Mouse (Mus musculus): ENCODE data around the gene Pate2. TPM values are rescaled to one million over a fixed set of nuclear protein-coding genes. Genes with fewer than 3 reads are reported as not detected.

The Pate2 gene
- total and polyA plus RNA-seq, 2 experiments from 2014 or later = 0.30 TPM; not detected in 1

DNA sequence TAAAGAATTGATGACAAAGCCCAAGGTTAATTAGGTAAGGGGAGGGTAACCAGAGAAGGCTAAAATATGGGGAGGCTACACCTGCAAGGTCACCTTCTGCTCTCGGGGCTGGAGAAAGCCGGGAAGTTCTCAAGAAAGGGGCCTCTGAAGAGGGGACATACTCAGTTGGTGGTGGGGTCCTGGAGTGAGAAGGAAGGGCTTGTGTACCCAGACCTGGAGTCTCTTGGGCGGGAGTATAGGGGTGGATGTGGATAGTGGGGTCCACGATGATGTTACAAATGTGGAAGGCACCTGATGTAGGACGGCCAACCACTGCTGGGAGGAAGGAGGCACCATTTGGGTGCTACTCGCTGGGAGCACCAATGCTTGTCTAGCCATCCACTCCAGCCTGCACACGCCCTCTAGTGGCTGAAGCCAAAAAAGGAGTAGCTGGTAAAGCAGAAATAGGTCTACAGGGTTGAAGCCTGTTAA, 46.1 kb upstream of the Pate2 start:
- peak overlapping the region; percentile 30; the same call in 1 of the 2 replicates for H3K4me2 ChIP-seq (ENCODE audit: low read depth, low read length)
- 18% methylated on average over 7 of the region's 7 CpGs for WGBS
- no peak overlapping the region for H3K9ac ChIP-seq (replicated peaks; ENCODE audit: low read depth, low read length)
- TF ChIP-seq EP300 (IDR thresholded peaks at IDR 0.05; ENCODE audit: low read depth) = no peak
- peak; percentile 96 for TF ChIP-seq CTCF (IDR thresholded peaks at IDR 0.05; ENCODE audit: low read depth)
- DNase-seq (ENCODE audit: low spot score) (peak; percentile 76), ATAC-seq (ENCODE audit: insufficient read depth, low read depth) (peak; percentile 74)
- no peak overlapping the region for H3K4me3 ChIP-seq (ENCODE audit: low read depth, low read length)
- peaks cover 5% of the 10 kb centered on the region; the same call in 1 of the 2 replicates for H3K4me1 ChIP-seq (ENCODE audit: control insufficient read depth, insufficient read depth)
- no peaks in the 10 kb centered on the region for H3K27me3 ChIP-seq (ENCODE audit: control insufficient read depth, insufficient read depth, low read length)
- no peaks in the 10 kb centered on the region for H3K36me3 ChIP-seq (replicated peaks; ENCODE audit: control insufficient read depth, insufficient read depth, low read length)
- no peaks in the 10 kb centered on the region for H3K9me3 ChIP-seq (replicated peaks; ENCODE audit: control insufficient read depth, low read length)
- 0 out of 2 replicates have a peak overlapping the region, but pooled peaks have one; percentile 25 for H3K27ac ChIP-seq (ENCODE audit: low read depth)

DNA sequence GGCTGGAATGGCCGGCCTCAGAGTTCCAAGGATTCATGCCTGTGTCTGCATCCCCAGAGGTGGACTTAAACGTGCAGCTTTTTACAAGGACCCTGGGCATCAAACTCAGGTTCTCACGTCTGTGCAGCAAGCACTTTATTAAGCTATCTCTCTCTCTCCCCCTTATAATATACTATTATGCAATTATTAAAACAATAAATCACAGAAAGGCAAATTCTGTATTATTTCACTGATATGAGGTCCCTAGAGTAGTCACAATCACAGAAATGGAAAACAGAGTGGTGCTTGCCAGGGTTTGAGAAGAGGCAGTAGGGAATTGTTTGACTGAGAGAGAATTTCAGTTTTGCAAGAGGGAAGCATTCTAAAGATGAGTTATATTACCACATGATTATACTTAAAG, 40.9 kb upstream of the Pate2 start:
- no peak overlapping the region for H3K9ac ChIP-seq (replicated peaks; ENCODE audit: low read depth, low read length)
- no peak for ATAC-seq (ENCODE audit: insufficient read depth, low read depth)
- H3K4me1 ChIP-seq (ENCODE audit: control insufficient read depth, insufficient read depth) = no peaks in the 10 kb centered on the region
- H3K4me3 ChIP-seq (ENCODE audit: low read depth, low read length) = no peak overlapping the region
- DNase-seq (ENCODE audit: low spot score) = no peak
- 51% methylated on average over 3 of the region's 3 CpGs for WGBS
- no peaks in the 10 kb centered on the region for H3K36me3 ChIP-seq (replicated peaks; ENCODE audit: control insufficient read depth, insufficient read depth, low read length)
- H3K27ac ChIP-seq (ENCODE audit: low read depth) = no peak overlapping the region
- no peaks in the 10 kb centered on the region for H3K9me3 ChIP-seq (replicated peaks; ENCODE audit: control insufficient read depth, low read length)
- H3K4me2 ChIP-seq (ENCODE audit: low read depth, low read length) = no peak overlapping the region
- H3K27me3 ChIP-seq (ENCODE audit: control insufficient read depth, insufficient read depth, low read length) = no peaks in the 10 kb centered on the region
- no peak for TF ChIP-seq EP300 (IDR thresholded peaks at IDR 0.05; ENCODE audit: low read depth)
- no peak for TF ChIP-seq CTCF (IDR thresholded peaks at IDR 0.05; ENCODE audit: low read depth)

DNA sequence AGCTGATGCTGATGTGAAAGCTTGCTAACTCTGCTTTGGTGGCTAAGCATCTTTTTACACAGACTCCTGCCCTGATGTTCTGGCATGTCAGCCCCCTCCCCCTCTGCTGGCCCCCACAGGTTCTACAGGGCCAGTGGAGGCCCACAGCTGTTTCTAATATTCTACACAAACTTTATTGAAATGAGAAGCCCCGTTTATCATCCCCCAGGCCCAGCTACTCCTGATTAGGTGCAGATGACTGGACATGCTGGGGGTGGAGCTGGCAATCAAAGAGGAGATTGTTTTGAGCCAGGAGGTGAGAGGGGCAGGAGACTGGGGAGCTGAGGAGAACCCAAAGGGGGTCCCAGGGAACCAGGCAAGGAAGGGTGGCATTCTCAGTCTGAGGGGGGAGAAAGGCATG, 40.3 kb upstream of the Pate2 start:
- Histone ChIP-seq H3K4me3 (ENCODE audit: low read depth, low read length) (no peak overlapping the region), H3K27me3 (ENCODE audit: control insufficient read depth, insufficient read depth, low read length) (no peaks in the 10 kb centered on the region), H3K27ac (ENCODE audit: low read depth) (no peak overlapping the region), H3K4me2 (ENCODE audit: low read depth, low read length) (no peak overlapping the region), H3K9me3 (replicated peaks; ENCODE audit: control insufficient read depth, low read length) (no peaks in the 10 kb centered on the region), H3K36me3 (replicated peaks; ENCODE audit: control insufficient read depth, insufficient read depth, low read length) (no peaks in the 10 kb centered on the region), H3K9ac (replicated peaks; ENCODE audit: low read depth, low read length) (no peak overlapping the region), H3K4me1 (ENCODE audit: control insufficient read depth, insufficient read depth) (no peaks in the 10 kb centered on the region)
- no peak for TF ChIP-seq EP300 (IDR thresholded peaks at IDR 0.05; ENCODE audit: low read depth)
- no peak for TF ChIP-seq CTCF (IDR thresholded peaks at IDR 0.05; ENCODE audit: low read depth)
- ATAC-seq (ENCODE audit: insufficient read depth, low read depth) = no peak
- WGBS = 10% methylated on average over 1 of the region's 1 CpGs
- DNase-seq (ENCODE audit: low spot score) = no peak

DNA sequence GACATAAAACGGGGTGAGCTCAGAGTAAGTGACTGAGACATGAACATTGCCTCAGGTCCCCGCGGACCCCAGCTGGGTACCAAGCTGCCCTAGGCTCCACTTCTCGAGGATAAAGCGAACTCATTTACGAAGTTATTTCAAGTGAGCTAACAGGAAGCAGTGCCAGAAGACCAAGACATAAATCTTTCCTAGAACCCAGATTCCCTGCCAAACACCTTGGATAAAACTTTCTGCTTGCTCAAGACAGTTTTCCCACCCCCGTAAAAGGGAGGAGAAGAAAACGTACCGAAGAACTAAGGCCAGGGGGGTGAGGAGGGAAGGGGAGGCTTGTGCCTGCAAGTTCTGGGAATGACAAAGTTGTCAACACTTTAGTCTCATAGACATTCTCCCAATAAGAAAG, 36.8 kb upstream of the Pate2 start:
- Histone ChIP-seq H3K36me3 (replicated peaks; ENCODE audit: control insufficient read depth, insufficient read depth, low read length) (no peaks in the 10 kb centered on the region), H3K27ac (ENCODE audit: low read depth) (no peak overlapping the region), H3K9me3 (replicated peaks; ENCODE audit: control insufficient read depth, low read length) (no peaks in the 10 kb centered on the region), H3K9ac (replicated peaks; ENCODE audit: low read depth, low read length) (no peak overlapping the region), H3K4me3 (ENCODE audit: low read depth, low read length) (no peak overlapping the region), H3K27me3 (ENCODE audit: control insufficient read depth, insufficient read depth, low read length) (no peaks in the 10 kb centered on the region), H3K4me1 (ENCODE audit: control insufficient read depth, insufficient read depth) (no peaks in the 10 kb centered on the region), H3K4me2 (ENCODE audit: low read depth, low read length) (no peak overlapping the region)
- 63% methylated on average over 9 of the region's 9 CpGs for WGBS
- no peak for TF ChIP-seq CTCF (IDR thresholded peaks at IDR 0.05; ENCODE audit: low read depth)
- no peak for TF ChIP-seq EP300 (IDR thresholded peaks at IDR 0.05; ENCODE audit: low read depth)
- DNase-seq (ENCODE audit: low spot score) = no peak
- no peak for ATAC-seq (ENCODE audit: insufficient read depth, low read depth)

DNA sequence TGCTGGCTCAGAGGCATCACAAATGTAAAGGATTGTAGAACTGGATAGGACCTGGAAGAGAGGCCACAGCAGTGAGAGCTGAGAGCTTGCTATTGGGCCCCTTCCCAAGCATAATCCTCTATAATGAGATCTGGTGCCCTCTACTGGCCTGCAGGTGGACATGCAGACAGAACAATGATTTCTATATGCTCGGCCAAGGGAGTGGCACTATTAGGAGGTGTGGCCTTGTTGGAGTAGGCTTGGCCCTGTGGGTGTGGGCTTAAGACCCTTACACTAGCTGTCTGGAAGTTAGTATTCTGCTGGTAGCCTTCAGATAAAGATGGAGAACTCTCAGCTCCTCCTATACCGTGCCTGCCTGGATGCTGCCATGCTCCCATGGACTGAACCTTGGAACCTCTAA, 35.0 kb upstream of the Pate2 start:
- no peaks in the 10 kb centered on the region for H3K27me3 ChIP-seq (ENCODE audit: control insufficient read depth, insufficient read depth, low read length)
- 12% methylated on average over 2 of the region's 2 CpGs for WGBS
- ATAC-seq (ENCODE audit: insufficient read depth, low read depth) = peak; percentile 77

DNA sequence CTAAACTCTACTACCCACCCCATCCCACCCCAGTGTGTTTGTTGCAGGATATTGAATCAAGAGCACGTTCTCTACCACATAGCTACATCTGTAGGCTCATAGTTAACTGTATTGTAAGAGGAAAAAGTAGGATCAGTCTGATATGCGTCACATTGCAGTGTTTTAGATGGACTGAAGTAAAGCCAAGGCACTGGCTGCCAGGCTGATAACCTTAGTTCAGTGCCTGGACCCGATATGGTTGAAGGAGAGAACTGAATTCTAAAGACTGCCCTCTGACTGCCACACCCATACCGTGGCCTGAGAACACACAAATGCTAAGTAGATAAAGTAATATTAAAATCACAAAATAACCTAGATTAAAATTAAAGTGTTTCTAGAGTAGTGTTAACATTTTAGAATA, 34.2 kb upstream of the Pate2 start:
- DNase-seq (ENCODE audit: low spot score) = no peak
- H3K4me2 ChIP-seq (ENCODE audit: low read depth, low read length) = no peak overlapping the region
- no peaks in the 10 kb centered on the region for H3K9me3 ChIP-seq (replicated peaks; ENCODE audit: control insufficient read depth, low read length)
- TF ChIP-seq CTCF (IDR thresholded peaks at IDR 0.05; ENCODE audit: low read depth) = no peak
- TF ChIP-seq EP300 (IDR thresholded peaks at IDR 0.05; ENCODE audit: low read depth) = no peak
- H3K27ac ChIP-seq (ENCODE audit: low read depth) = no peak overlapping the region
- H3K4me3 ChIP-seq (ENCODE audit: low read depth, low read length) = no peak overlapping the region
- no peak for ATAC-seq (ENCODE audit: insufficient read depth, low read depth)
- H3K4me1 ChIP-seq (ENCODE audit: control insufficient read depth, insufficient read depth) = no peaks in the 10 kb centered on the region
- no peak overlapping the region for H3K9ac ChIP-seq (replicated peaks; ENCODE audit: low read depth, low read length)
- 62% methylated on average over 4 of the region's 4 CpGs for WGBS
- H3K27me3 ChIP-seq (ENCODE audit: control insufficient read depth, insufficient read depth, low read length) = no peaks in the 10 kb centered on the region
- no peaks in the 10 kb centered on the region for H3K36me3 ChIP-seq (replicated peaks; ENCODE audit: control insufficient read depth, insufficient read depth, low read length)

More for the DNA sequence above, 35.0 kb upstream of the Pate2 start:
- H3K4me1 ChIP-seq (ENCODE audit: control insufficient read depth, insufficient read depth) = no peaks in the 10 kb centered on the region
- no peak overlapping the region for H3K9ac ChIP-seq (replicated peaks; ENCODE audit: low read depth, low read length)
- H3K4me3 ChIP-seq (ENCODE audit: low read depth, low read length) = no peak overlapping the region
- H3K9me3 ChIP-seq (replicated peaks; ENCODE audit: control insufficient read depth, low read length) = no peaks in the 10 kb centered on the region
- no peak overlapping the region for H3K27ac ChIP-seq (ENCODE audit: low read depth)
- TF ChIP-seq CTCF (IDR thresholded peaks at IDR 0.05; ENCODE audit: low read depth) = peak; percentile 95
- TF ChIP-seq EP300 (IDR thresholded peaks at IDR 0.05; ENCODE audit: low read depth) = no peak
- H3K36me3 ChIP-seq (replicated peaks; ENCODE audit: control insufficient read depth, insufficient read depth, low read length) = no peaks in the 10 kb centered on the region
- DNase-seq (ENCODE audit: low spot score) = peak; percentile 80
- no peak overlapping the region for H3K4me2 ChIP-seq (ENCODE audit: low read depth, low read length)

All from heart, postnatal 0 days (tissue).